Mouse (Mus musculus) CD4-positive, CD25-positive, alpha-beta regulatory T cell, adult 4 months (primary cell): ENCODE measurements at regions not wholly inside any gene's neighbourhood (a gene's known extent, or its start where the extent isn't known, plus 50 kb on each side); places are given as distances from the start of the nearest gene placed in this dataset.

Source experiments
- ATAC-seq: one replicate; pipeline ENCODE4 v1.8.0; 2017

GRCm38 (mm10) chrX:68313486-68313885 is 364.9 kb upstream of the Fmr1 start:
- ATAC-seq, result peak; percentile 51
